Mouse (Mus musculus) R1 (cell line): ENCODE measurements around the gene Ngdn.
"Not testable (repeated sequence)": the region's sequence is repeated elsewhere in the genome, so short reads cannot be mapped to it uniquely, and the experiment has no call there.

ENCODE experiments used
- DNase-seq: peaks from one replicate; pipeline ENCODE4 v3.0.0-alpha.2; 2018; ENCODE audit warnings: low read depth, low spot score

The Ngdn gene

GRCm38 (mm10) chr14:55014991-55015766 lies at the start of gene Ngdn:
Ngdn (plus strand) TSS chr14:55015454.
- DNase-seq = peak; percentile 100

GRCm38 (mm10) chr14:54965631-54966030 lies 49.6 kb upstream of the Ngdn start:
- no peak for DNase-seq

- no peak for DNase-seq
These were observed 48.8 kb upstream of the Ngdn start, which contains the start of gene Myh6 for GRCm38 (mm10) chr14:54966320-54966977. Myh6 (minus strand) TSS chr14:54966927.

- DNase-seq = no peak
These were observed 47.4 kb upstream of the Ngdn start for GRCm38 (mm10) chr14:54967874-54968273.

GRCm38 (mm10) chr14:54968344-54968743 lies 46.9 kb upstream of the Ngdn start:
- no peak for DNase-seq

- DNase-seq = not testable (repeated sequence)
These were observed 42.5 kb upstream of the Ngdn start for GRCm38 (mm10) chr14:54972786-54973185.

GRCm38 (mm10) chr14:54974068-54974791 lies 41.0 kb upstream of the Ngdn start:
- peak; percentile 70 for DNase-seq

GRCm38 (mm10) chr14:54976633-54977032 lies 38.6 kb upstream of the Ngdn start, which contains the start of gene Gm17428:
Gm17428 (plus strand) TSS chr14:54976933.
- no peak for DNase-seq

GRCm38 (mm10) chr14:54978664-54979063 lies 36.6 kb upstream of the Ngdn start:
- DNase-seq = no peak

- no peak for DNase-seq
These were observed 33.3 kb upstream of the Ngdn start for GRCm38 (mm10) chr14:54981934-54982333.

- not testable (repeated sequence) for DNase-seq
These were observed 26.8 kb upstream of the Ngdn start for GRCm38 (mm10) chr14:54988350-54988874.

GRCm38 (mm10) chr14:54988882-54989281 lies 26.4 kb upstream of the Ngdn start:
- DNase-seq = no peak

- no peak for DNase-seq
These were observed 25.3 kb upstream of the Ngdn start for GRCm38 (mm10) chr14:54989886-54990441.

GRCm38 (mm10) chr14:54992196-54992595 lies 23.1 kb upstream of the Ngdn start:
- DNase-seq = no peak

- DNase-seq = no peak
These were observed 21.6 kb upstream of the Ngdn start for GRCm38 (mm10) chr14:54993636-54994035.

- DNase-seq = no peak
These were observed 21.0 kb upstream of the Ngdn start, which contains the start of gene Myh7 for GRCm38 (mm10) chr14:54994136-54994868. Myh7 (minus strand) TSS chr14:54994626.

GRCm38 (mm10) chr14:54994869-54995186 lies 20.4 kb upstream of the Ngdn start:
- DNase-seq = no peak

- no peak for DNase-seq
These were observed 19.7 kb upstream of the Ngdn start for GRCm38 (mm10) chr14:54995457-54996138.

- no peak for DNase-seq
These were observed 18.5 kb upstream of the Ngdn start for GRCm38 (mm10) chr14:54996793-54997192.

GRCm38 (mm10) chr14:54997297-54997696 lies 18.0 kb upstream of the Ngdn start:
- DNase-seq = peak; percentile 38
